Mouse (Mus musculus): Measurements from ENCODE around the gene Prrc2b. TPM values are rescaled to one million over a fixed set of nuclear protein-coding genes. Genes with fewer than 3 reads are reported as not detected.

The Prrc2b gene
- polyA plus RNA-seq, 1 experiment from 2014 or later, result 18.7 TPM

DNA sequence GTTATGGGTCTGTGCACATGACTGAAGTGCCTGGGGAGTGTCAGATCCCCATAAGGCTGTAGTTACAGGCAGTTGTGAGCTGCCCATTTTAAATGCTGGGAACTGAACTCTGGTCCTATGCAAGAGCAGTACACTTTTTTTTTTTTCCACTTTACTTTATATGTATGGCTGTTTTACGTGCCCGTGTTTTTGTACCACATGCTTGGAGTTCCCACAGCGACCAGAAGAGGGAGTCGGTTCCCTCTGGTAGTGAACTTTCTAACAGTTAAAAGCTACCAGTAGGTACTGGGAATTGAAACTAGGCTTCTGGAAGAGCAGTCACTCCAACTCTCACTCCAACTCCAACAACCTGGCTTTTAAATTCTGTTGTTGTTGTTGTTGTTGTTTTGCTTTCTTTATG lies 109.8 kb downstream of the Prrc2b start:
- Histone ChIP-seq H3K4me2 (replicated peaks; ENCODE audit: low read depth) (peak overlapping the region; percentile 73; the same call in 1 of the 2 replicates), H3K27me3 (ENCODE audit: control insufficient read depth, insufficient read depth, low read length) (no peaks in the 10 kb centered on the region), H3K27ac (replicated peaks) (no peak overlapping the region), H3K9me3 (ENCODE audit: control insufficient read depth, low read length) (no peaks in the 10 kb centered on the region), H3K4me1 (replicated peaks; ENCODE audit: control insufficient read depth, insufficient read depth) (0 out of 2 replicates have a peak, but pooled peaks cover 2% of the 10 kb centered on the region), H3K36me3 (ENCODE audit: control insufficient read depth, insufficient read depth, low read length) (peaks cover 15% of the 10 kb centered on the region), H3K9ac (ENCODE audit: low read length) (no peak overlapping the region), H3K4me3 (ENCODE audit: low read depth, low read length) (no peak overlapping the region)
- peak; percentile 59 for DNase-seq (ENCODE audit: low spot score)
- no peak for ATAC-seq (ENCODE audit: low FRiP score, low TSS enrichment)
- TF ChIP-seq CTCF (IDR thresholded peaks at IDR 0.05; ENCODE audit: low read depth), result peak; percentile 66
- no peak for TF ChIP-seq EP300 (optimal IDR thresholded peaks at IDR 0.05)
- 40% methylated on average over 4 of the region's 4 CpGs for WGBS

DNA sequence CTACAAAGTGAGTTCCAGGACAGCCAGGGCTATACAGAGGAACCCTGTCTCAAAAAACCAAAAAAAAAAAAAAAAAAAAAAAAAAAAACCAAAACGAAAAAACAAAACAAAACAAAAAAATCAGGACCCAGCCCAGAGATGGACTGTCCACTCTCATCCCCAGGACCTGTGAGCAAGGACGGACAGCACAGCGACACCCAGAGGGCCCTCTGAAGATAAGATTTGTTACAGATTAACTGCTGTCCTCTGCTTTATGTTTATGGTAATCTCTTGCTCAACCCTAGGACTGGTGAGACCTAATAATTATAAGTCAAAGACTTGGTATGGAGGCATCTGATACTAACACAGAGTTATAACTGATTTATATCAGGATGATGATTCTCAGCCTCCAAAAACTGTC lies 124.9 kb downstream of the Prrc2b start:
- H3K27me3 ChIP-seq (ENCODE audit: control insufficient read depth, insufficient read depth, low read length), result no peaks in the 10 kb centered on the region
- H3K36me3 ChIP-seq (ENCODE audit: control insufficient read depth, insufficient read depth, low read length), result no peaks in the 10 kb centered on the region; the same call in none of the 2 replicates
- H3K9me3 ChIP-seq (ENCODE audit: control insufficient read depth, low read length), result no peaks in the 10 kb centered on the region
- DNase-seq (ENCODE audit: low spot score) (no peak), ATAC-seq (ENCODE audit: low FRiP score, low TSS enrichment) (no peak)
- WGBS, result 59% methylated on average over 3 of the region's 3 CpGs
- no peaks in the 10 kb centered on the region for H3K4me1 ChIP-seq (replicated peaks; ENCODE audit: control insufficient read depth, insufficient read depth)
- TF ChIP-seq CTCF (IDR thresholded peaks at IDR 0.05; ENCODE audit: low read depth), result no peak
- TF ChIP-seq EP300 (optimal IDR thresholded peaks at IDR 0.05), result no peak
- no peak overlapping the region for H3K4me3 ChIP-seq (ENCODE audit: low read depth, low read length)
- H3K27ac ChIP-seq (replicated peaks), result no peak overlapping the region
- H3K4me2 ChIP-seq (replicated peaks; ENCODE audit: low read depth), result no peak overlapping the region
- no peak overlapping the region for H3K9ac ChIP-seq (ENCODE audit: low read length)

DNA sequence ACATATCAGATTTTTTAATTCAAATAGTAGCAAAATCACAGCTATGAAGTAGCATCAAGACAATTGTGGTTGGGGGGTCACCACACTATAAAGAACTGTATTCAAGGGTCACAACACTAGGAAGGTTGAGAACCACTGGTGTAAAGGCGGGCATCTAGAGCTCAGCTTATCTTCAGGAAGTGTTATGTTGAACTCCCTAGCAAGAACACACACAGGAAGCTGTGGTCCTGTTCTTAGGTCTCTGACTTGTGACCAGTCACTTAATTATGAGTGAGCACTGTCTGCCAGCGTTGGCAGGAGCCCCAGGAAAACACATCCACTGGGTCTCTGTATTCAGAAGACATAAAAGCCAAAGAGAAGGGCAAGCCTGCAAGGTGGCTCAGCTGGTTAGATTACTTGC lies 131.4 kb downstream of the Prrc2b start:
- Histone ChIP-seq H3K36me3 (ENCODE audit: control insufficient read depth, insufficient read depth, low read length) (peaks cover 14% of the 10 kb centered on the region), H3K4me3 (ENCODE audit: low read depth, low read length) (no peak overlapping the region), H3K4me1 (replicated peaks; ENCODE audit: control insufficient read depth, insufficient read depth) (0 out of 2 replicates have a peak, but pooled peaks cover 3% of the 10 kb centered on the region), H3K27ac (replicated peaks) (no peak overlapping the region), H3K9ac (ENCODE audit: low read length) (no peak overlapping the region), H3K4me2 (replicated peaks; ENCODE audit: low read depth) (no peak overlapping the region), H3K9me3 (ENCODE audit: control insufficient read depth, low read length) (no peaks in the 10 kb centered on the region), H3K27me3 (ENCODE audit: control insufficient read depth, insufficient read depth, low read length) (no peaks in the 10 kb centered on the region)
- DNase-seq (ENCODE audit: low spot score) (no peak), ATAC-seq (ENCODE audit: low FRiP score, low TSS enrichment) (no peak)
- TF ChIP-seq CTCF (IDR thresholded peaks at IDR 0.05; ENCODE audit: low read depth), result no peak
- no peak for TF ChIP-seq EP300 (optimal IDR thresholded peaks at IDR 0.05)
- 77% methylated on average over 2 of the region's 2 CpGs for WGBS

DNA sequence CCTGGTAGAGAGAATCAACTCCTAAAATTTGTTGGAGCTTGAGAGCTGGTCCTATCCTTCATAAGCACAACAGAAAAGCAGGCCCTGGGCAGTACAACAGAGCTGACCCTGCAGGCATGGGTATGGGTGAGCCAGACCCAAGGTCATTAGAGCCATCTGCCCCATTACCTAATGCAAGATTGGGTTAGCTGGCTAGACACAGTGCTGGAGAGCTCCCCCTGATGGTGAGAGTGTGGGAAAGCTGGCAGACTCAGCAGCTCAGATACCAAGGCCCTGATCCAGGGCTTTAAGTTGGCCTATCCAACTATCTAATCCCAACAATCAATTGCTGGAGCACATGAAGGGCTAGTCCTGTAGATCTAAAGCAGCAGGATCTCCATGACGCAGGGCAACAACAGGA lies 131.8 kb downstream of the Prrc2b start:
- no peaks in the 10 kb centered on the region for H3K27me3 ChIP-seq (ENCODE audit: control insufficient read depth, insufficient read depth, low read length)
- 69% methylated on average over 1 of the region's 1 CpGs for WGBS
- no peak overlapping the region for H3K27ac ChIP-seq (replicated peaks)
- DNase-seq (ENCODE audit: low spot score) (peak; percentile 63), ATAC-seq (ENCODE audit: low FRiP score, low TSS enrichment) (no peak; the same call in 1 of the 2 replicates)
- TF ChIP-seq CTCF (IDR thresholded peaks at IDR 0.05; ENCODE audit: low read depth), result peak; percentile 80
- TF ChIP-seq EP300 (optimal IDR thresholded peaks at IDR 0.05), result no peak
- H3K36me3 ChIP-seq (ENCODE audit: control insufficient read depth, insufficient read depth, low read length), result peaks cover 14% of the 10 kb centered on the region
- H3K9ac ChIP-seq (ENCODE audit: low read length), result no peak overlapping the region
- no peaks in the 10 kb centered on the region for H3K9me3 ChIP-seq (ENCODE audit: control insufficient read depth, low read length)
- 0 out of 2 replicates have a peak, but pooled peaks cover 3% of the 10 kb centered on the region for H3K4me1 ChIP-seq (replicated peaks; ENCODE audit: control insufficient read depth, insufficient read depth)
- H3K4me2 ChIP-seq (replicated peaks; ENCODE audit: low read depth), result no peak overlapping the region
- H3K4me3 ChIP-seq (ENCODE audit: low read depth, low read length), result no peak overlapping the region

DNA sequence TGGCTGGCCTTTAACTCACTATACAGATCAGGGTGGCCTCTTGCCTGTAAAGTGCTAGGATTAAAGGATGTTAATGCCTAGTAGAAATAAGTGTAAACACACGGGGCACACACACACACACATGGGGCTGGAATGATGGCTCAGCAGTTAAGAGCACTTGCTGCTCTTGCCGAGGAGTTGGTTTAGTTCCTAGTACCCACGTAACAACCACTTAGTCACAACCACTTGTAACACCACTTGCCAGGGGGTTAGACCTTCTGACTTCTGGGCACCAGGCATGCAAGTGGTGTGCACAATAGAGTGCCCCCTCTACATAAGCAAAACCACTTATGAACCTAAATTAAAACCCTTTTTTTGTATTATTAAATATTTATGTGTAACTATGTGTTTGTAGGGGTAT lies 133.1 kb downstream of the Prrc2b start:
- H3K9ac ChIP-seq (ENCODE audit: low read length), result no peak overlapping the region
- H3K36me3 ChIP-seq (ENCODE audit: control insufficient read depth, insufficient read depth, low read length), result peaks cover 14% of the 10 kb centered on the region
- 0 out of 2 replicates have a peak, but pooled peaks cover 3% of the 10 kb centered on the region for H3K4me1 ChIP-seq (replicated peaks; ENCODE audit: control insufficient read depth, insufficient read depth)
- H3K9me3 ChIP-seq (ENCODE audit: control insufficient read depth, low read length), result no peaks in the 10 kb centered on the region
- no peak for TF ChIP-seq EP300 (optimal IDR thresholded peaks at IDR 0.05)
- TF ChIP-seq CTCF (IDR thresholded peaks at IDR 0.05; ENCODE audit: low read depth), result no peak
- no peak overlapping the region for H3K4me2 ChIP-seq (replicated peaks; ENCODE audit: low read depth)
- ATAC-seq (ENCODE audit: low FRiP score, low TSS enrichment) (no peak), DNase-seq (ENCODE audit: low spot score) (no peak)
- no peaks in the 10 kb centered on the region for H3K27me3 ChIP-seq (ENCODE audit: control insufficient read depth, insufficient read depth, low read length)
- no peak overlapping the region for H3K4me3 ChIP-seq (ENCODE audit: low read depth, low read length)
- 65% methylated on average over 3 of the region's 3 CpGs for WGBS
- no peak overlapping the region for H3K27ac ChIP-seq (replicated peaks)

Small RNA genes within 50 kb of the gene (microRNA-seq; reads per million reads assigned to microRNA genes)
- gene Gm27805, result not detected

Other genes with a start within 250 kb of the Prrc2b start
- gene Aif1l, start 200.9 kb upstream of the Prrc2b start, polyA plus RNA-seq (2015; fragmentation: Nextera tagmentation; extraction: Ambion mirVana), result 47.7 and 49.5 TPM in 2 replicates
- 29.4 and 33.6 TPM in 2 replicates for gene Nup214, start 176.6 kb upstream of the Prrc2b start, polyA plus RNA-seq (2015; fragmentation: Nextera tagmentation; extraction: Ambion mirVana)
- 0.46 and 0.67 TPM in 2 replicates for gene Fam78a, start 66.2 kb upstream of the Prrc2b start, polyA plus RNA-seq (2015; fragmentation: Nextera tagmentation; extraction: Ambion mirVana)
- 2.6 and 2.8 TPM in 2 replicates for gene Plpp7, start 55.6 kb upstream of the Prrc2b start, polyA plus RNA-seq (2015; fragmentation: Nextera tagmentation; extraction: Ambion mirVana)
- gene Pomt1, start 85.5 kb downstream of the Prrc2b start, polyA plus RNA-seq (2015; fragmentation: Nextera tagmentation; extraction: Ambion mirVana), result 6.2 and 6.9 TPM in 2 replicates
- gene Uck1, start 109.1 kb downstream of the Prrc2b start, polyA plus RNA-seq (2015; fragmentation: Nextera tagmentation; extraction: Ambion mirVana), result 32.2 and 34.8 TPM in 2 replicates
- gene Golga2, start 136.3 kb downstream of the Prrc2b start, polyA plus RNA-seq (2015; fragmentation: Nextera tagmentation; extraction: Ambion mirVana), result 18.1 and 18.5 TPM in 2 replicates
- gene Swi5, start 137.0 kb downstream of the Prrc2b start, polyA plus RNA-seq (2015; fragmentation: Nextera tagmentation; extraction: Ambion mirVana), result 254 and 313 TPM in 2 replicates
- gene Ciz1, start 201.2 kb downstream of the Prrc2b start, polyA plus RNA-seq (2015; fragmentation: Nextera tagmentation; extraction: Ambion mirVana), result 14.0 and 16.1 TPM in 2 replicates
- gene Dnm1, start 202.3 kb downstream of the Prrc2b start, polyA plus RNA-seq (2015; fragmentation: Nextera tagmentation; extraction: Ambion mirVana), result 5.6 and 6.2 TPM in 2 replicates
- 85.0 and 90.1 TPM in 2 replicates for gene 1110008P14Rik, start 230.9 kb downstream of the Prrc2b start, polyA plus RNA-seq (2015; fragmentation: Nextera tagmentation; extraction: Ambion mirVana)
- 1.8 TPM in 2 replicates for gene Lcn2, start 237.2 kb downstream of the Prrc2b start, polyA plus RNA-seq (2015; fragmentation: Nextera tagmentation; extraction: Ambion mirVana)
- 31.6 and 33.0 TPM in 2 replicates for gene Ptges2, start 244.8 kb downstream of the Prrc2b start, polyA plus RNA-seq (2015; fragmentation: Nextera tagmentation; extraction: Ambion mirVana)

All from stomach, postnatal 0 days (tissue).